Mouse (Mus musculus): ENCODE measurements around the gene Dhdds. TPM values are rescaled to one million over a fixed set of nuclear protein-coding genes. Genes with fewer than 3 reads are reported as not detected.
"Not testable (repeated sequence)": the region's sequence is repeated elsewhere in the genome, so short reads cannot be mapped to it uniquely, and the experiment has no call there.

Gene Dhdds
- polyA plus RNA-seq, 1 experiment from 2014 or later: 45.5 TPM

DNA sequence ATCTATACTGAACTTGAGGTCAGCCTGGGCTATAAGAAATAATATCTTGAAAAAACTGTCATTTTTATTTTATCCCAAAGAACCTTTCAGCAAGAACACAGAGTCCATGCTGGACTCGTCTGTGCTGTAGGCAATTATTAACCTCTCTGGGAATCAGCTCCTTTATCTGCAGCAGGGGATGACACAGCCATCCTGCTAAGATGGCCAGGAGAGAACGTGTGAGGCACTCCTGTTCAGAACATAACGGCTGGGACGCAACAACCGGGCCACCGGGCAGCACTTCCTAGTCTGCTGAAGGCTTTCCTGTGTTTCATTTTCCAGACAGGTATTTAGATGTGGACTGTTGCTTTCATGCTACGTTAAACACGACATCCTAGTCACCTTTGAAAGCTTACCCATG, 6.0 kb downstream of the Dhdds start:
- ATAC-seq (ENCODE audit: low FRiP score): no peak
- Histone ChIP-seq H3K27ac (no peak overlapping the region), H3K4me1 (peaks cover 3% of the 10 kb centered on the region; the same call in 1 of the 2 replicates), H3K36me3 (replicated peaks) (peaks cover 55% of the 10 kb centered on the region), H3K9ac (no peak overlapping the region), H3K27me3 (no peaks in the 10 kb centered on the region), H3K4me2 (no peak overlapping the region), H3K4me3 (replicated peaks) (no peak overlapping the region), H3K9me3 (no peaks in the 10 kb centered on the region)
- 93% methylated on average over 8 of the region's 8 CpGs for WGBS

- Histone ChIP-seq H3K27ac (no peak overlapping the region), H3K4me1 (no peaks in the 10 kb centered on the region), H3K9me3 (no peaks in the 10 kb centered on the region), H3K4me2 (no peak overlapping the region), H3K27me3 (no peaks in the 10 kb centered on the region), H3K36me3 (replicated peaks) (peaks cover 76% of the 10 kb centered on the region), H3K9ac (no peak overlapping the region), H3K4me3 (replicated peaks) (no peak overlapping the region)
- 89% methylated on average over 13 of the region's 13 CpGs for WGBS
- no peak for ATAC-seq (ENCODE audit: low FRiP score)
Measured at GRCm38 (mm10) chr4:133991087-133991660, 9.5 kb downstream of the Dhdds start.

GRCm38 (mm10) chr4:133990035-133990434, 10.7 kb downstream of the Dhdds start:
- ATAC-seq (ENCODE audit: low FRiP score): no peak
- no peak overlapping the region for H3K9ac ChIP-seq
- no peaks in the 10 kb centered on the region for H3K27me3 ChIP-seq
- no peaks in the 10 kb centered on the region for H3K9me3 ChIP-seq
- H3K36me3 ChIP-seq (replicated peaks): peaks cover 68% of the 10 kb centered on the region
- H3K4me1 ChIP-seq: no peaks in the 10 kb centered on the region
- H3K4me2 ChIP-seq: no peak overlapping the region
- H3K27ac ChIP-seq: no peak overlapping the region
- 56% methylated on average over 4 of the region's 4 CpGs for WGBS
- H3K4me3 ChIP-seq (replicated peaks): no peak overlapping the region

- H3K27ac ChIP-seq; ATAC-seq (ENCODE audit: low FRiP score); H3K9ac ChIP-seq; H3K4me1 ChIP-seq; H3K9me3 ChIP-seq; H3K4me2 ChIP-seq; H3K4me3 ChIP-seq (replicated peaks); H3K27me3 ChIP-seq: not testable (repeated sequence)
- WGBS: 93% methylated on average over 8 of the region's 8 CpGs
- peaks cover 57% of the 10 kb centered on the region for H3K36me3 ChIP-seq (replicated peaks)
Measured at GRCm38 (mm10) chr4:133988289-133988688, 12.4 kb downstream of the Dhdds start.

GRCm38 (mm10) chr4:133982936-133983335, 17.8 kb downstream of the Dhdds start:
- Histone ChIP-seq H3K9ac (no peak overlapping the region), H3K4me2 (no peak overlapping the region), H3K36me3 (replicated peaks) (peaks cover 57% of the 10 kb centered on the region), H3K27me3 (no peaks in the 10 kb centered on the region), H3K4me1 (no peaks in the 10 kb centered on the region), H3K4me3 (replicated peaks) (no peak overlapping the region), H3K27ac (no peak overlapping the region), H3K9me3 (no peaks in the 10 kb centered on the region)
- WGBS: 82% methylated on average over 13 of the region's 13 CpGs
- ATAC-seq (ENCODE audit: low FRiP score): no peak

DNA sequence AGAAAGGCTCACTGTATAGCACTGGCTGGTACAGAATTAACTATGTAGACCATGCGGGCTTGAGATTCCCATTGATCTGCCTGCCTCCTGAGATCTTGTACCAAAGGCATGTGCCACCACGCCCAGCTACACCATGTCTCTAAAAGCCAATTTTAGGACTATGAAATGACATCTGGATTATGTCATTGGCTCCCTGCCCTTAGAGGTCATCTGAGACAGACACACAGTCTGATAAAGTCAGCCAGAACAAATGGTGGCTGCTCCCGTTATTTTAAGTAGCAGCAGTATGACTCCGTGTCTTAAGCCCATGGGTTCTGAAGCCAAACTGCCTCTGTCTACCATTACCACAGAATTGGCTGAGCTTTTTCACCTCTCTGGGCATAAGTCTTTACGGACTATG, 20.2 kb downstream of the Dhdds start:
- no peak overlapping the region for H3K4me3 ChIP-seq (replicated peaks)
- no peak overlapping the region for H3K4me2 ChIP-seq
- no peak overlapping the region for H3K9ac ChIP-seq
- ATAC-seq (ENCODE audit: low FRiP score): no peak
- no peaks in the 10 kb centered on the region for H3K27me3 ChIP-seq
- no peak overlapping the region for H3K27ac ChIP-seq
- no peaks in the 10 kb centered on the region for H3K9me3 ChIP-seq
- 89% methylated on average over 5 of the region's 5 CpGs for WGBS
- peaks cover 54% of the 10 kb centered on the region for H3K36me3 ChIP-seq (replicated peaks)
- no peaks in the 10 kb centered on the region for H3K4me1 ChIP-seq

- no peak overlapping the region for H3K4me2 ChIP-seq
- H3K27me3 ChIP-seq: no peaks in the 10 kb centered on the region
- 93% methylated on average over 10 of the region's 10 CpGs for WGBS
- peaks cover 66% of the 10 kb centered on the region for H3K36me3 ChIP-seq (replicated peaks)
- no peak overlapping the region for H3K27ac ChIP-seq
- ATAC-seq (ENCODE audit: low FRiP score): no peak
- no peak overlapping the region for H3K4me3 ChIP-seq (replicated peaks)
- H3K9ac ChIP-seq: no peak overlapping the region
- H3K9me3 ChIP-seq: no peaks in the 10 kb centered on the region
- no peaks in the 10 kb centered on the region for H3K4me1 ChIP-seq
Measured at GRCm38 (mm10) chr4:133978021-133978711, 22.6 kb downstream of the Dhdds start.

DNA sequence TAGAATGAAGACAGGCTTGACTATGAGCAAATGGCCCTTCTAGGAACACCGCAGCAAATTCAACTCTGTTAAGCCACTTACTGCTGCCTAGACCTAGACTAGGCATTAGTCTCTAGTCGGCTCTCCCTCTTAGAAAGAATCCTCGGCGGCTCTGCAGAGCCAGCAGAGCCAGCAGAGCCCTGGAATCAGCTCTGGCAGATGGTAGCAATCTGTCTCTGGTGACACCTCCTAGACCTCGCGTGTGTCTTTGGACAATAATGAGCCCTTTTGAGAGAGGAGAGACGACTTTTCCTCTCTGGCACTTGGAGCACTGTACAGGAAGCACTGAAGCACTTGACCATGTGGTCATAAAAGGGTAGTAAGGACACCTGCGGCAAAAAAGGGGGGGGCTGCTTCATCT, 29.0 kb downstream of the Dhdds start:
- Histone ChIP-seq H3K9me3 (no peaks in the 10 kb centered on the region), H3K4me1 (peaks cover 36% of the 10 kb centered on the region), H3K9ac (no peak overlapping the region), H3K27me3 (no peaks in the 10 kb centered on the region), H3K4me2 (no peak overlapping the region), H3K4me3 (replicated peaks) (no peak overlapping the region), H3K36me3 (replicated peaks) (peaks cover 26% of the 10 kb centered on the region), H3K27ac (0 out of 2 replicates have a peak overlapping the region, but pooled peaks have one; percentile 36)
- WGBS: 77% methylated on average over 8 of the region's 8 CpGs
- no peak for ATAC-seq (ENCODE audit: low FRiP score)

DNA sequence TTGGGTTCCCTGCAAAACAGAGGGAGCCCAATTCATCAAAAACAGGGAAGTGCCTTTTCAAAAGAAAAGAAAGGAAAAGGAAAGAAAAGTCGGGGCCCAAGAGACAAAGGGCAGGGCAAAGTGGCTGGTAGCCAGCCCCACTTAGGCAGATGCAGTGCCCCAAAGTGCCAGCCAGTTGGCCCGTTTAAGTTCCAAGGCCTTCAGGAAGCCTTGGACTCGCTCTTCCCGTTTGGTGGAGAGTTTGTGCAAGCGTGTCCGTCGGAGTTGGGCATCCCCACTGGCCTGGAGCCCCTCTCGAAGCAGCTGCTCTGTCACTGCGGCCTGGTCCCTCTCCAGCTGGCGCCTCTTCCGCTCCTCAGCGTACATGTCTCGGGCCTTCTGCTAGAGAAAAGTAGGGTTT, 29.8 kb downstream of the Dhdds start:
- H3K9me3 ChIP-seq: no peaks in the 10 kb centered on the region
- peak overlapping the region; percentile 100 for H3K27ac ChIP-seq
- peaks cover 27% of the 10 kb centered on the region for H3K36me3 ChIP-seq (replicated peaks)
- 0 out of 2 replicates have a peak overlapping the region, but pooled peaks have one; percentile 13 for H3K9ac ChIP-seq
- no peaks in the 10 kb centered on the region for H3K27me3 ChIP-seq
- WGBS: 74% methylated on average over 13 of the region's 13 CpGs
- H3K4me1 ChIP-seq: peaks cover 45% of the 10 kb centered on the region
- ATAC-seq (ENCODE audit: low FRiP score): no peak
- no peak overlapping the region for H3K4me3 ChIP-seq (replicated peaks)
- H3K4me2 ChIP-seq: no peak overlapping the region

- H3K4me1 ChIP-seq: peaks cover 50% of the 10 kb centered on the region
- H3K9ac ChIP-seq: peak overlapping the region; percentile 29
- H3K27ac ChIP-seq: peak overlapping the region; percentile 100
- H3K4me2 ChIP-seq: no peak overlapping the region
- WGBS: 7% methylated on average over 4 of the region's 4 CpGs
- peak; percentile 4; the same call in 1 of the 2 replicates for ATAC-seq (ENCODE audit: low FRiP score)
- H3K27me3 ChIP-seq: no peaks in the 10 kb centered on the region
- H3K9me3 ChIP-seq: no peaks in the 10 kb centered on the region
- H3K36me3 ChIP-seq (replicated peaks): peaks cover 30% of the 10 kb centered on the region
- H3K4me3 ChIP-seq (replicated peaks): no peak overlapping the region
Measured at GRCm38 (mm10) chr4:133970196-133970595, 30.5 kb downstream of the Dhdds start.

DNA sequence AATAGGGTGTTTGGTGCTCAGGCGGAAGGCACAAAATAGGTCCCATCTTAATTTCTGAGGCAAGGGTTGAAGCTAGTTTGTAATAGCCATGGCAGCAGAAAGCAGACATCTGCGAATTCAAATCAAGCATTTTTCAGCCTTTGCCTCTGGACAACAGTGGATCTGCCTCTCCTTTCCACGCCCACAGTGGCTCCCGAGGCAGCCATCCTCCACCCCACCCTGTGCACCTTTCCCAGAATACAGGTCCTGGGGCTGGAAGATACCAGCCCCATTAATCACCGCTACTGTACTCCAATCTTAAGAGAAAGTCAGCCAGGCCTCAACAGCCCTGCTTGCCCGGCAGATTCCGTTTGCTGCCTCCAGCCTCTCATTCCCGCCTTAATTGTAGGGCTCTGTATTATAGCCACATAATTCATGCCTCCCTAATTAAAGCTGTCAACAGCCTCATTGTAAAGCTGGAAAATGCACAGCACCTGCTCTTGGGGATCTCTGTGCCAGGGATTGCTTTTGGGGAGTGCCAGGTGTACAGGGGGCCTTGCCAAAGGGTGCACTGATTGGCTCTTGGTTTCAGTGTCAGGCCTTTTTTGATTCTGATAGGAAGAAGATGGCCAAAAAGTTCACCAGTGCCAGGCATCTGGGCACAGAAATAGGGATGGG, 31.5 kb downstream of the Dhdds start:
- Histone ChIP-seq H3K4me1 (peaks cover 50% of the 10 kb centered on the region), H3K27ac (peak overlapping the region; percentile 100)

GRCm38 (mm10) chr4:133968150-133968921, 32.4 kb downstream of the Dhdds start, which contains the start of gene Hmgn2:
Hmgn2 (minus strand) TSS chr4:133968650.
- ATAC-seq (ENCODE audit: low FRiP score): peak; percentile 28

More for the DNA sequence above, 31.5 kb downstream of the Dhdds start:
- H3K9ac ChIP-seq: peak overlapping the region; percentile 97
- WGBS: 34% methylated on average over 8 of the region's 8 CpGs
- peak overlapping the region; percentile 82 for H3K4me2 ChIP-seq
- H3K4me3 ChIP-seq (replicated peaks): no peak overlapping the region
- no peaks in the 10 kb centered on the region for H3K9me3 ChIP-seq
- peaks cover 24% of the 10 kb centered on the region for H3K36me3 ChIP-seq (replicated peaks)
- ATAC-seq (ENCODE audit: low FRiP score): no peak
- H3K27me3 ChIP-seq: no peaks in the 10 kb centered on the region

More at GRCm38 (mm10) chr4:133968150-133968921, 32.4 kb downstream of the Dhdds start, which contains the start of gene Hmgn2:
- Histone ChIP-seq H3K4me2 (peak within 1 kb of the TSS; percentile 82), H3K4me1 (peaks cover 50% of the 10 kb centered on the region), H3K4me3 (replicated peaks) (peak within 1 kb of the TSS; percentile 80), H3K27ac (peak within 1 kb of the TSS; percentile 100), H3K9ac (peak within 1 kb of the TSS; percentile 97), H3K36me3 (replicated peaks) (peaks cover 33% of the 10 kb centered on the region), H3K9me3 (no peaks in the 10 kb centered on the region), H3K27me3 (no peaks in the 10 kb centered on the region)
- WGBS: under 1% methylated on average over 42 of the region's 42 CpGs

Measured in forebrain, embryonic 12.5 days (tissue).